In genomic region chr8:56883449-56883848, GRCm38 (mm10) we compare ENCODE assay signal across 11 mouse cellular contexts.
DNase-seq lines count a peak whose midpoint lies in the region; ATAC-seq and TF ChIP-seq lines count a peak whose summit lies in the region.
"Had no signal": no experiment of that assay in that cellular context is flagged by ENCODE, and none has a peak within 500 bp of the region (broad histone marks: within the 10 kb centered on the region; RNA-seq: fewer than 3 reads in every experiment).

No protein-coding gene starts in this region.

- DNase-seq in liver, result peak; percentile 39
- peak; percentile 41 for DNase-seq in embryo, embryonic 11 days
- peak; percentile 18 for DNase-seq in liver, postnatal 0 days
- no peak for DNase-seq in testis, postnatal 10 days (ENCODE audit: low spot score)
- no peak for DNase-seq in right cerebral cortex, postnatal 25 days
- DNase-seq in thymus, postnatal 25 days, result no peak

- WGBS in liver, embryonic 12.5 days (ENCODE audit: insufficient replicate concordance), result 47% methylated on average over 8 of the region's 8 CpGs
- 1% methylated on average over 8 of the region's 8 CpGs for WGBS in heart, embryonic 14.5 days
- 48% methylated on average over 8 of the region's 8 CpGs for WGBS in liver, postnatal 0 days (ENCODE audit: insufficient replicate concordance)

- no peak for ATAC-seq in liver, embryonic 12.5 days
- peak; percentile 90 for ATAC-seq in heart, embryonic 14.5 days (ENCODE audit: insufficient number of reproducible peaks, insufficient read depth, low FRiP score, low read depth)
- no peak for ATAC-seq in liver, postnatal 0 days

- TF ChIP-seq EP300 in liver, postnatal 0 days (IDR thresholded peaks at IDR 0.05; ENCODE audit: low read depth), result no peak

- no peaks in the 10 kb centered on the region for H3K4me1 ChIP-seq in liver, embryonic 12.5 days
- peaks cover 3 to 11% of the 10 kb centered on the region in 2 experiments; a peak in 2 of 4 replicates for H3K4me1 ChIP-seq in heart, embryonic 14.5 days (ENCODE audit: control insufficient read depth in 2 of 2, insufficient read depth in 2 of 2, low read length in 2 of 2)
- H3K4me1 ChIP-seq in liver, postnatal 0 days (ENCODE audit: insufficient read depth), result no peaks in the 10 kb centered on the region
- H3K4me1 ChIP-seq: neural tube, embryonic 13.5 days had no signal

- no peak for TF ChIP-seq CTCF in liver, postnatal 0 days (IDR thresholded peaks at IDR 0.05; ENCODE audit: low read depth)

- no peak overlapping the region for H3K4me3 ChIP-seq in liver, embryonic 12.5 days
- no peak overlapping the region for H3K4me3 ChIP-seq in heart, embryonic 14.5 days (ENCODE audit: control insufficient read depth in 1 of 2, insufficient read depth in 1 of 2, low read depth in 1 of 2, low read length in 2 of 2)
- no peak overlapping the region for H3K4me3 ChIP-seq in liver, postnatal 0 days (ENCODE audit: low read depth, low read length)
- H3K4me3 ChIP-seq: erythroblast, embryonic 14.5 days; neural tube, embryonic 13.5 days had no signal

- H3K27ac ChIP-seq in liver, embryonic 12.5 days, result no peak overlapping the region
- peak overlapping the region; percentile 66 to 71 for H3K27ac ChIP-seq in heart, embryonic 14.5 days (replicated peaks in 1 of 2; ENCODE audit: control insufficient read depth in 1 of 2, insufficient read depth in 1 of 2, low read depth in 2 of 2, low read length in 2 of 2)
- H3K27ac ChIP-seq in liver, postnatal 0 days (ENCODE audit: low read depth), result no peak overlapping the region
- H3K27ac ChIP-seq: neural tube, embryonic 13.5 days had no signal

- no peaks in the 10 kb centered on the region for H3K27me3 ChIP-seq in liver, embryonic 12.5 days (replicated peaks)
- no peaks in the 10 kb centered on the region for H3K27me3 ChIP-seq in heart, embryonic 14.5 days (ENCODE audit: control insufficient read depth, insufficient read depth, low read length)
- H3K27me3 ChIP-seq in liver, postnatal 0 days (ENCODE audit: insufficient read depth, low read length), result no peaks in the 10 kb centered on the region
- H3K27me3 ChIP-seq: CH12.LX; neural tube, embryonic 13.5 days had no signal

- no peaks in the 10 kb centered on the region for H3K9me3 ChIP-seq in liver, embryonic 12.5 days (replicated peaks)
- no peaks in the 10 kb centered on the region for H3K9me3 ChIP-seq in heart, embryonic 14.5 days (ENCODE audit: control insufficient read depth, low read length)
- H3K9me3 ChIP-seq in liver, postnatal 0 days (ENCODE audit: low read length), result no peaks in the 10 kb centered on the region
- H3K9me3 ChIP-seq: neural tube, embryonic 13.5 days had no signal

- no peaks in the 10 kb centered on the region for H3K36me3 ChIP-seq in liver, embryonic 12.5 days
- no peaks in the 10 kb centered on the region for H3K36me3 ChIP-seq in heart, embryonic 14.5 days (ENCODE audit: control insufficient read depth, insufficient read depth, low read length)
- no peaks in the 10 kb centered on the region for H3K36me3 ChIP-seq in liver, postnatal 0 days (replicated peaks; ENCODE audit: insufficient read depth, low read length)
- H3K36me3 ChIP-seq: neural tube, embryonic 13.5 days had no signal

- H3K4me2 ChIP-seq in liver, embryonic 12.5 days, result no peak overlapping the region
- peak overlapping the region; percentile 50 for H3K4me2 ChIP-seq in heart, embryonic 14.5 days (ENCODE audit: low read length)
- no peak overlapping the region for H3K4me2 ChIP-seq in liver, postnatal 0 days (ENCODE audit: low read depth, low read length)
- H3K4me2 ChIP-seq: neural tube, embryonic 13.5 days had no signal

- H3K9ac ChIP-seq in liver, embryonic 12.5 days, result no peak overlapping the region
- peak overlapping the region; percentile 26 for H3K9ac ChIP-seq in heart, embryonic 14.5 days (ENCODE audit: low read length)
- no peak overlapping the region for H3K9ac ChIP-seq in liver, postnatal 0 days (replicated peaks)
- H3K9ac ChIP-seq: neural tube, embryonic 13.5 days had no signal

Comparison
In these comparisons a context has a peak if more than half of its experiments do, and no peak if none do; other contexts are left out.
1. DNase-seq: peak in liver (single experiment), embryo, embryonic 11 days (single experiment) and liver, postnatal 0 days (single experiment); none in testis, postnatal 10 days (single experiment), right cerebral cortex, postnatal 25 days (single experiment) and thymus, postnatal 25 days (single experiment).
2. H3K27ac ChIP-seq: peak in heart, embryonic 14.5 days (2 of 2); none in liver, embryonic 12.5 days (single experiment) and liver, postnatal 0 days (single experiment).